8 mouse cellular contexts compared by ENCODE assay signal in the genomic region with DNA sequence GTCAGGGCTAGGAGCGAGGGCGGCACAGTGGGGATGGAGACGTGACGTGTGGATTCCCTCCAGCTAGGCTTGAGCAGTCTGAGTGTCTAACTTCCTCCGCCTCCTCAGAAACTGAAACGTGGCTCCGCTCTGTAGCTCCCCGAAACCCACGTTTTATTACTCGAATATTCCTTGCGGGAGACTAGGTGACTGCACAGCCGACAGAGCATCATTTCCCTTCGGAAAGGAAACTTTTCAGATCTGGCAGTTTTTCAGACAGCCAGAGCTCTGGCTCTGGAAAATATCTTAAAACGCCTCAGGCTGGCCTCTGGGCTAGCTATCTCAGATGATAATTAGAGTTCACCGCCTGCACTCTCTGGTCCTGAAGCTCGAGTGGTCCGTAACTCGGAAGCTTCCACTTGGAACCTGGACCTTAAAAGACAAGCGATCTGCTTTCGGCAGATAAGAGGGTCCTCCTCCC. TPM values are rescaled to one million over a fixed set of nuclear protein-coding genes. Genes with fewer than 3 reads are reported as not detected.
DNase-seq lines count a peak whose midpoint lies in the region; ATAC-seq and TF ChIP-seq lines count a peak whose summit lies in the region.

No protein-coding gene starts in this region.

- H3K4me3 ChIP-seq in heart, embryonic 11.5 days (ENCODE audit: low read depth, low read length): peak overlapping the region; percentile 52
- peak overlapping the region; percentile 74 to 95 (median 88) for H3K4me3 ChIP-seq in CH12.LX (replicated peaks in 1 of 3; ENCODE audit: low read depth in 2 of 3, low read length in 2 of 3, poor library complexity in 1 of 3)
- peak overlapping the region; percentile 46 for H3K4me3 ChIP-seq in embryonic facial prominence, embryonic 14.5 days (ENCODE audit: low read depth, low read length)
- H3K4me3 ChIP-seq in hindbrain, embryonic 16.5 days (ENCODE audit: low read length): peak overlapping the region; percentile 54
- peak overlapping the region; percentile 4 for H3K4me3 ChIP-seq in liver, embryonic 16.5 days (ENCODE audit: low read depth, low read length)

- TF ChIP-seq EP300 in CH12.LX (IDR thresholded peaks at IDR 0.05; ENCODE audit: low read length): no peak

- no peak for DNase-seq in heart, adult 9 months (ENCODE audit: low spot score in 2 of 2)
- peak; percentile 71 for DNase-seq in CH12.LX (ENCODE audit: extremely low read depth)
- peak; percentile 53 for DNase-seq in embryonic facial prominence, embryonic 14.5 days (ENCODE audit: low spot score)
- DNase-seq in right cerebral cortex, postnatal 10 days (ENCODE audit: low spot score in 2 of 2): peak; percentile 55 to 58
- DNase-seq in lung, postnatal 25 days (ENCODE audit: low spot score): no peak

- peak overlapping the region; percentile 63; the same call in 1 of the 2 replicates for H3K9ac ChIP-seq in heart, embryonic 11.5 days (ENCODE audit: low read depth, low read length)
- H3K9ac ChIP-seq in CH12.LX (ENCODE audit: insufficient read depth, low read depth): peak overlapping the region; percentile 82
- peak overlapping the region; percentile 49 for H3K9ac ChIP-seq in embryonic facial prominence, embryonic 14.5 days (ENCODE audit: low read depth, low read length)
- peak overlapping the region; percentile 65 for H3K9ac ChIP-seq in hindbrain, embryonic 16.5 days (ENCODE audit: low read depth, low read length)
- no peak overlapping the region for H3K9ac ChIP-seq in liver, embryonic 16.5 days (ENCODE audit: low read depth, low read length)

- no peak for TF ChIP-seq CTCF in CH12.LX (conservative IDR thresholded peaks at IDR 0.05 in 1 of 2, IDR thresholded peaks at IDR 0.05 in 1 of 2; ENCODE audit: low read depth in 2 of 2, low read length in 2 of 2)

- H3K9me3 ChIP-seq in heart, embryonic 11.5 days (replicated peaks; ENCODE audit: control insufficient read depth, low read length): no peaks in the 10 kb centered on the region
- no peaks in the 10 kb centered on the region for H3K9me3 ChIP-seq in CH12.LX (replicated peaks; ENCODE audit: low read length)
- no peaks in the 10 kb centered on the region for H3K9me3 ChIP-seq in embryonic facial prominence, embryonic 14.5 days (ENCODE audit: control insufficient read depth, low read length)
- no peaks in the 10 kb centered on the region for H3K9me3 ChIP-seq in hindbrain, embryonic 16.5 days (ENCODE audit: control insufficient read depth, low read length)
- no peaks in the 10 kb centered on the region for H3K9me3 ChIP-seq in liver, embryonic 16.5 days (replicated peaks; ENCODE audit: control insufficient read depth, low read length)

- ATAC-seq in heart, embryonic 11.5 days (replicated peaks; ENCODE audit: insufficient number of reproducible peaks, low FRiP score, low TSS enrichment): 0 out of 2 replicates have a peak, but pooled peaks have one; percentile 29
- ATAC-seq in embryonic facial prominence, embryonic 14.5 days (ENCODE audit: low read depth): peak; percentile 76; the same call in 1 of the 2 replicates
- ATAC-seq in hindbrain, embryonic 16.5 days: peak; percentile 63; the same call in 1 of the 2 replicates
- no peak for ATAC-seq in liver, embryonic 16.5 days (ENCODE audit: low read depth)

- WGBS in heart, embryonic 11.5 days (ENCODE audit: insufficient replicate concordance): under 1% methylated on average over 20 of the region's 20 CpGs
- WGBS in embryonic facial prominence, embryonic 14.5 days: 2% methylated on average over 20 of the region's 20 CpGs
- under 1% methylated on average over 20 of the region's 20 CpGs for WGBS in hindbrain, embryonic 16.5 days
- WGBS in liver, embryonic 16.5 days (ENCODE audit: insufficient replicate concordance): 2% methylated on average over 20 of the region's 20 CpGs

- in situ Hi-C loops in CH12.LX (cut with MboI; ENCODE audit: low pct_ligation_motif_present, low pct_unique_long_range_greater_than_20kb, low sequenced_read_pairs): no loop called here

- no peak overlapping the region for H3K27ac ChIP-seq in heart, embryonic 11.5 days (ENCODE audit: low read depth, low read length)
- H3K27ac ChIP-seq in CH12.LX (ENCODE audit: insufficient read depth, low read depth): peak overlapping the region; percentile 70
- no peak overlapping the region for H3K27ac ChIP-seq in embryonic facial prominence, embryonic 14.5 days (replicated peaks; ENCODE audit: low read depth, low read length)
- H3K27ac ChIP-seq in hindbrain, embryonic 16.5 days (ENCODE audit: low read depth, low read length): no peak overlapping the region
- no peak overlapping the region for H3K27ac ChIP-seq in liver, embryonic 16.5 days (ENCODE audit: low read length)

- H3K36me3 ChIP-seq in heart, embryonic 11.5 days (ENCODE audit: control insufficient read depth, insufficient read depth, low read length): no peaks in the 10 kb centered on the region
- peaks cover 2 to 14% of the 10 kb centered on the region in 2 experiments for H3K36me3 ChIP-seq in CH12.LX (replicated peaks in 1 of 2; ENCODE audit: control insufficient read depth in 1 of 2, insufficient read depth in 1 of 2, low read length in 1 of 2)
- no peaks in the 10 kb centered on the region for H3K36me3 ChIP-seq in embryonic facial prominence, embryonic 14.5 days (ENCODE audit: control insufficient read depth, insufficient read depth, low read length)
- H3K36me3 ChIP-seq in hindbrain, embryonic 16.5 days (ENCODE audit: control insufficient read depth, insufficient read depth, low read length): no peaks in the 10 kb centered on the region
- no peaks in the 10 kb centered on the region for H3K36me3 ChIP-seq in liver, embryonic 16.5 days (ENCODE audit: control insufficient read depth, insufficient read depth)

- dilution Hi-C loops in CH12.LX (cut with MboI; ENCODE audit: extremely low pct_ligation_motif_present, extremely low pct_unique_long_range_greater_than_20kb, low sequenced_read_pairs): no loop called here

- peak; percentile 71 for TF ChIP-seq POLR2A in CH12.LX (IDR thresholded peaks at IDR 0.05; ENCODE audit: low read depth, low read length)

- peaks cover 52% of the 10 kb centered on the region for H3K79me2 ChIP-seq in CH12.LX (replicated peaks; ENCODE audit: control insufficient read depth, extremely low read depth, insufficient read depth, poor library complexity, severe bottlenecking)

- H3K27me3 ChIP-seq in heart, embryonic 11.5 days (ENCODE audit: control insufficient read depth, insufficient read depth, low read length): peaks cover 12% of the 10 kb centered on the region
- H3K27me3 ChIP-seq in CH12.LX (replicated peaks): no peaks in the 10 kb centered on the region
- no peaks in the 10 kb centered on the region; the same call in 1 of the 2 replicates for H3K27me3 ChIP-seq in embryonic facial prominence, embryonic 14.5 days (replicated peaks; ENCODE audit: control insufficient read depth, insufficient read depth, low read length)
- no peaks in the 10 kb centered on the region for H3K27me3 ChIP-seq in hindbrain, embryonic 16.5 days (replicated peaks; ENCODE audit: control insufficient read depth, insufficient read depth, low read length)
- peaks cover 26% of the 10 kb centered on the region for H3K27me3 ChIP-seq in liver, embryonic 16.5 days (ENCODE audit: control insufficient read depth, insufficient read depth, low read depth, low read length)

- TF ChIP-seq RAD21 in CH12.LX (IDR thresholded peaks at IDR 0.05; ENCODE audit: low read depth, low read length): no peak

- H3K4me1 ChIP-seq in heart, embryonic 11.5 days (ENCODE audit: control insufficient read depth, insufficient read depth, low read length): no peaks in the 10 kb centered on the region
- peaks cover 4 to 30% of the 10 kb centered on the region in 2 experiments; a peak in 3 of 4 replicates for H3K4me1 ChIP-seq in CH12.LX (ENCODE audit: control insufficient read depth in 1 of 2, insufficient read depth in 2 of 2)
- 0 out of 2 replicates have a peak, but pooled peaks cover 3% of the 10 kb centered on the region for H3K4me1 ChIP-seq in embryonic facial prominence, embryonic 14.5 days (ENCODE audit: control insufficient read depth, insufficient read depth, low read length)
- H3K4me1 ChIP-seq in hindbrain, embryonic 16.5 days (ENCODE audit: control insufficient read depth, insufficient read depth, low read depth, low read length): peaks cover 8% of the 10 kb centered on the region
- H3K4me1 ChIP-seq in liver, embryonic 16.5 days (ENCODE audit: control insufficient read depth, low read depth, low read length): peaks cover 5% of the 10 kb centered on the region; the same call in 1 of the 2 replicates

- peak overlapping the region; percentile 94 for H3K4me2 ChIP-seq in heart, embryonic 11.5 days
- H3K4me2 ChIP-seq in CH12.LX (ENCODE audit: insufficient read depth, low read depth, poor library complexity, severe bottlenecking): peak overlapping the region; percentile 39; the same call in 1 of the 2 replicates
- peak overlapping the region; percentile 94 for H3K4me2 ChIP-seq in embryonic facial prominence, embryonic 14.5 days (ENCODE audit: low read depth, low read length)
- H3K4me2 ChIP-seq in hindbrain, embryonic 16.5 days (ENCODE audit: low read length): peak overlapping the region; percentile 98
- peak overlapping the region; percentile 39 for H3K4me2 ChIP-seq in liver, embryonic 16.5 days (ENCODE audit: low read depth, low read length)

TF ChIP-seq in CH12.LX, 34 proteins besides CTCF, POLR2A, EP300 and RAD21 (continues in another document):
- TF ChIP-seq USF2 (conservative IDR thresholded peaks at IDR 0.05; ENCODE audit: low read depth, low read length): no peak
- no peak for TF ChIP-seq ELF1 (IDR thresholded peaks at IDR 0.05; ENCODE audit: low read depth, low read length)
- TF ChIP-seq PAX5 (IDR thresholded peaks at IDR 0.05; ENCODE audit: low read length): no peak
- peak; percentile 28; the same call in 1 of the 2 replicates for TF ChIP-seq MXI1 (IDR thresholded peaks at IDR 0.05; ENCODE audit: low read depth, low read length)

RNA-seq across cellular contexts. Expression of a gene that starts 0.9 kb away (rescaled TPM):
- 24.1 and 24.2 TPM in 2 replicates for polyA plus RNA-seq in heart, embryonic 11.5 days (2014; fragmentation: Nextera tagmentation; extraction: Ambion mirVana)
- total RNA-seq in CH12.LX (2012; rRNA removed) (129 and 141 TPM in 2 replicates), CH12.LX (2014; rRNA removed) (176 and 199 TPM in 2 replicates)
- polyA plus RNA-seq in CH12.LX (2012; ENCODE audit: insufficient read length, low read depth): 157 and 176 TPM in 2 replicates
- polyA plus RNA-seq in embryonic facial prominence, embryonic 14.5 days (2014; fragmentation: Nextera tagmentation; extraction: Ambion mirVana): 34.7 and 36.0 TPM in 2 replicates
- 110 and 116 TPM in 2 replicates for polyA plus RNA-seq in hindbrain, embryonic 16.5 days (2015; fragmentation: Nextera tagmentation; extraction: Ambion mirVana)
- 0.96 and 1.2 TPM in 2 replicates for polyA plus RNA-seq in liver, embryonic 16.5 days (2015; fragmentation: Nextera tagmentation; extraction: Ambion mirVana)

RNA-seq across cellular contexts. Expression of a gene that starts 40.3 kb away (rescaled TPM):
- polyA plus RNA-seq in heart, embryonic 11.5 days (2014; fragmentation: Nextera tagmentation; extraction: Ambion mirVana): 3.0 and 3.5 TPM in 2 replicates
- total RNA-seq in CH12.LX (2012; rRNA removed): 92.3 and 102 TPM in 2 replicates
- total RNA-seq in CH12.LX (2014; rRNA removed): 155 and 171 TPM in 2 replicates
- 163 and 180 TPM in 2 replicates for polyA plus RNA-seq in CH12.LX (2012; ENCODE audit: insufficient read length, low read depth)
- 4.1 and 4.7 TPM in 2 replicates for polyA plus RNA-seq in embryonic facial prominence, embryonic 14.5 days (2014; fragmentation: Nextera tagmentation; extraction: Ambion mirVana)
- 0.89 and 1.0 TPM in 2 replicates for polyA plus RNA-seq in hindbrain, embryonic 16.5 days (2015; fragmentation: Nextera tagmentation; extraction: Ambion mirVana)
- 16.1 and 17.5 TPM in 2 replicates for polyA plus RNA-seq in liver, embryonic 16.5 days (2015; fragmentation: Nextera tagmentation; extraction: Ambion mirVana)

Comparison
In these comparisons a context has a peak if more than half of its experiments do, and no peak if none do; other contexts are left out.
1. H3K4me2 ChIP-seq: peak in every context shown above with its lines; median percentile 98 in hindbrain, embryonic 16.5 days; 94 in heart, embryonic 11.5 days; 94 in embryonic facial prominence, embryonic 14.5 days; 39 in CH12.LX; 39 in liver, embryonic 16.5 days.
2. H3K4me3 ChIP-seq: peak in every context shown above with its lines; median percentile 88 in CH12.LX; 54 in hindbrain, embryonic 16.5 days; 52 in heart, embryonic 11.5 days; 46 in embryonic facial prominence, embryonic 14.5 days; 4 in liver, embryonic 16.5 days.
3. DNase-seq: peak in CH12.LX (single experiment), embryonic facial prominence, embryonic 14.5 days (single experiment) and right cerebral cortex, postnatal 10 days (2 of 2); none in heart, adult 9 months (0 of 2) and lung, postnatal 25 days (single experiment).
4. RNA of a gene that starts 0.9 kb away (polyA plus RNA-seq): 157 to 176 TPM in CH12.LX, 110 to 116 TPM in hindbrain, embryonic 16.5 days, 34.7 to 36.0 TPM in embryonic facial prominence, embryonic 14.5 days and 24.1 to 24.2 TPM in heart, embryonic 11.5 days; 0.96 to 1.2 TPM in liver, embryonic 16.5 days; every median in the first group is over 10 times any median in the second.